ENCODE assay signal across 17 mouse cellular contexts in genomic region chr15:7039119-7039518, GRCm38 (mm10). TPM values are rescaled to one million over a fixed set of nuclear protein-coding genes. Genes with fewer than 3 reads are reported as not detected.
DNase-seq lines count a peak whose midpoint lies in the region; ATAC-seq and TF ChIP-seq lines count a peak whose summit lies in the region.
"Had no signal": no experiment of that assay in that cellular context is flagged by ENCODE, and none has a peak within 500 bp of the region (broad histone marks: within the 10 kb centered on the region; RNA-seq: fewer than 3 reads in every experiment).

No protein-coding gene starts in this region.

- peak; percentile 53; the same call in 1 of the 2 replicates for ATAC-seq in liver, postnatal 0 days
- ATAC-seq in liver, embryonic 11.5 days (replicated peaks; ENCODE audit: low FRiP score) = no peak
- ATAC-seq: forebrain, embryonic 16.5 days had no signal

- no peaks in the 10 kb centered on the region for H3K36me3 ChIP-seq in liver, postnatal 0 days (replicated peaks; ENCODE audit: insufficient read depth, low read length)
- H3K36me3 ChIP-seq in liver, embryonic 11.5 days (ENCODE audit: control insufficient read depth, insufficient read depth, low read length) = no peaks in the 10 kb centered on the region
- H3K36me3 ChIP-seq: G1E; hindbrain, embryonic 15.5 days; liver, embryonic 13.5 days; neural tube, embryonic 13.5 days had no signal

- peak; percentile 95 for DNase-seq in heart, adult 11 months
- no peak for DNase-seq in heart, adult 8-10 months (ENCODE audit: low spot score)
- DNase-seq in liver, postnatal 0 days = no peak
- DNase-seq in liver, embryonic 11.5 days (ENCODE audit: low spot score) = no peak
- peak; percentile 45 for DNase-seq in adrenal gland, postnatal 10 days
- peak; percentile 66 for DNase-seq in lung, postnatal 36 days
- no peak for DNase-seq in cerebellum, adult 9-10 months
- no peak for DNase-seq in right cerebral cortex, postnatal 10 days (ENCODE audit: low spot score in 2 of 2)
- DNase-seq: cerebellum, adult 2 months; liver, embryonic 13.5 days; right cerebral cortex, adult 18-20 months; thymus, adult 18-20 months had no signal

- no peak overlapping the region for H3K9ac ChIP-seq in liver, postnatal 0 days (replicated peaks)
- no peak overlapping the region for H3K9ac ChIP-seq in liver, embryonic 11.5 days (ENCODE audit: low read depth, low read length)
- H3K9ac ChIP-seq: hindbrain, embryonic 15.5 days; liver, embryonic 13.5 days; neural tube, embryonic 13.5 days had no signal

- H3K27ac ChIP-seq in liver, postnatal 0 days (ENCODE audit: low read depth) = no peak overlapping the region
- H3K27ac ChIP-seq in liver, embryonic 11.5 days (ENCODE audit: low read depth, low read length) = no peak overlapping the region
- H3K27ac ChIP-seq: hindbrain, embryonic 15.5 days; liver, embryonic 13.5 days; neural tube, embryonic 13.5 days had no signal

- H3K4me1 ChIP-seq in liver, postnatal 0 days (ENCODE audit: insufficient read depth) = peaks cover 4% of the 10 kb centered on the region; the same call in 1 of the 2 replicates
- H3K4me1 ChIP-seq in liver, embryonic 11.5 days (replicated peaks; ENCODE audit: control insufficient read depth, insufficient read depth, low read length) = peaks cover 7% of the 10 kb centered on the region

- H3K4me3 ChIP-seq in liver, postnatal 0 days (ENCODE audit: low read depth, low read length) = no peak overlapping the region
- no peak overlapping the region for H3K4me3 ChIP-seq in liver, embryonic 11.5 days (ENCODE audit: low read depth, low read length)
- H3K4me3 ChIP-seq: hindbrain, embryonic 15.5 days; liver, embryonic 13.5 days; megakaryocyte, embryonic 14.5 days; neural tube, embryonic 13.5 days had no signal

- peak; percentile 67; the same call in 1 of the 2 replicates for TF ChIP-seq EP300 in liver, postnatal 0 days (IDR thresholded peaks at IDR 0.05; ENCODE audit: low read depth)

- 0 out of 2 replicates have a peak, but pooled peaks have one; percentile 18 for TF ChIP-seq CTCF in liver, postnatal 0 days (IDR thresholded peaks at IDR 0.05; ENCODE audit: low read depth)

- H3K27me3 ChIP-seq in liver, postnatal 0 days (ENCODE audit: insufficient read depth, low read length) = no peaks in the 10 kb centered on the region
- no peaks in the 10 kb centered on the region for H3K27me3 ChIP-seq in liver, embryonic 11.5 days (replicated peaks; ENCODE audit: control insufficient read depth, insufficient read depth, low read length)
- H3K27me3 ChIP-seq: hindbrain, embryonic 15.5 days; liver, embryonic 13.5 days; neural tube, embryonic 13.5 days had no signal

- H3K9me3 ChIP-seq in liver, postnatal 0 days (ENCODE audit: low read length) = no peaks in the 10 kb centered on the region
- no peaks in the 10 kb centered on the region for H3K9me3 ChIP-seq in liver, embryonic 11.5 days (ENCODE audit: control insufficient read depth, low read length)
- H3K9me3 ChIP-seq: G1E; hindbrain, embryonic 15.5 days; liver, embryonic 13.5 days; megakaryocyte, embryonic 14.5 days; neural tube, embryonic 13.5 days had no signal

- 61% methylated on average over 5 of the region's 5 CpGs for WGBS in liver, postnatal 0 days (ENCODE audit: insufficient replicate concordance)
- WGBS in liver, embryonic 11.5 days = 81% methylated on average over 5 of the region's 5 CpGs

- no peak overlapping the region for H3K4me2 ChIP-seq in liver, postnatal 0 days (ENCODE audit: low read depth, low read length)
- H3K4me2 ChIP-seq in liver, embryonic 11.5 days = no peak overlapping the region
- H3K4me2 ChIP-seq: hindbrain, embryonic 15.5 days; liver, embryonic 13.5 days; neural tube, embryonic 13.5 days had no signal

RNA-seq across cellular contexts. Expression of gene Lifr, which starts 51.3 kb away (rescaled TPM):
- total RNA-seq in heart, adult 8-10 months (2022) = 10 to 100 TPM; 51.5 to 61.6 (median 57.9) TPM
- 49.1 and 51.4 TPM in 2 replicates for polyA plus RNA-seq in liver, postnatal 0 days (2015; fragmentation: Nextera tagmentation; extraction: Ambion mirVana)
- polyA plus RNA-seq in liver, embryonic 11.5 days (2014; fragmentation: Nextera tagmentation; extraction: Ambion mirVana) = 28.7 and 31.0 TPM in 2 replicates
- 10 to 100 TPM; 69.5 to 75.8 TPM for total RNA-seq in adrenal gland, postnatal 10 days (2021)
- polyA plus RNA-seq: G1E had no signal

Comparison
In these comparisons a context has a peak if more than half of its experiments do, and no peak if none do; other contexts are left out.
1. DNase-seq: peak in heart, adult 11 months (single experiment), adrenal gland, postnatal 10 days (single experiment) and lung, postnatal 36 days (single experiment); none in heart, adult 8-10 months (single experiment), liver, postnatal 0 days (single experiment), liver, embryonic 11.5 days (single experiment), cerebellum, adult 9-10 months (single experiment) and right cerebral cortex, postnatal 10 days (0 of 2).